Mouse (Mus musculus): Measurements from ENCODE around the gene Hcrt. TPM values are rescaled to one million over a fixed set of nuclear protein-coding genes. Genes with fewer than 3 reads are reported as not detected.

The Hcrt gene
- polyA plus RNA-seq, 1 experiment from 2014 or later = not detected

DNA sequence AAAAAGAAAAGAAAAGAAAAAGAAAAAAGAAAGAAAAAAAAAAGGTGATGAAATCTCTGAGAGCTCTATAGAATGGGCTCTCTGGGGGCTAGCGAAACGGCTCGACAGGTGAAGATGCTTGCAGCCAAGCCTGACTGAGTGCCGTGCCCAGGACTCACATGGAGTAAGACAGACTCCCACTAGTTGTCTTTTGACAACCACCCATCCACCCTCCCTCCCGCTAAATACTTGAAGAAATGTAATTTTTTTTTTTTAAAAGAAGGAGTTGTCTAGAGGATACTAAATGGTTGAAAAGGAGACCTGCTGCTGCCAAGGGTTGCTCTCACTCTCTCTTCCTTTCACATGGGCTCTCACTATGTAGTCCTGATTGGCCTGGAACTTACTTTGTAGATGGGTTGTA is 24.0 kb downstream of the Hcrt start:
- H3K4me1 ChIP-seq (replicated peaks; ENCODE audit: insufficient read depth, low read length) = peaks cover 18% of the 10 kb centered on the region
- ATAC-seq (replicated peaks; ENCODE audit: low FRiP score, low read depth) (no peak), DNase-seq (ENCODE audit: low spot score) (no peak)
- no peaks in the 10 kb centered on the region for H3K36me3 ChIP-seq (ENCODE audit: insufficient read depth, low read length)
- no peak overlapping the region for H3K4me3 ChIP-seq (replicated peaks; ENCODE audit: low read depth, low read length)
- H3K4me2 ChIP-seq (ENCODE audit: low read length) = peak overlapping the region; percentile 53
- TF ChIP-seq CTCF (IDR thresholded peaks at IDR 0.05; ENCODE audit: low read depth) = no peak
- H3K27ac ChIP-seq = no peak overlapping the region
- 17% methylated on average over 5 of the region's 5 CpGs for WGBS
- no peaks in the 10 kb centered on the region for H3K27me3 ChIP-seq (ENCODE audit: insufficient read depth, low read length)
- no peaks in the 10 kb centered on the region for H3K9me3 ChIP-seq (replicated peaks; ENCODE audit: low read length)
- H3K9ac ChIP-seq (ENCODE audit: low read depth, low read length) = no peak overlapping the region

DNA sequence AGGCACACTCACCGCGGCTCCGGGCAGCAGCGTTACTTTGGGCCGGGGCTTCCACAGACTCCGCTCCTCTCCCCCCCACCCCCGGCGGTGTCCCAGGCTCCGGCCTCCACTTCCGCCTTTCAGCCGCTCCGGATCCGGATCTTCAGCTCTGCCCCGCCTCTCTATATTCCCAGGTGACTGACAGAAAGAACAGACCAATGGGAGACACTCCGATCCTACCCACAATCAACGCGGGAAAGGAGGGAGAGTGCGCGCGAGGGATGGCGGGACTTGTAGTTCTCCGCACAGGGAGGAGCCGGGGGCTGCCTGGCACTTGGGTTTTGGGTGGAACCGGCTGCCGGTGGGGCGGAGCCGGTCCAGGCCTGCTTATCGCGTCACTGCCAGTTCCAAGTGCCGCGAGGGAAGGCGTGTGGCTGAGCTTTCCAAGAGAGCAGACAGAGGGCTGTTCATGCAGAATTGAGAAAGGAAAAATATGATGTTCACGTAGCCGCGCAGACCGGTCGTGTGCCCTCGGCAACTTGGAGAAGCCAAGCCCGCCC is 24.6 kb downstream of the Hcrt start, which contains the start of gene Rab5c:
Rab5c (minus strand) TSS at position 150 of the 539 bp plus-strand sequence.
- ATAC-seq (replicated peaks; ENCODE audit: low FRiP score, low read depth) = peak; percentile 100
- peak; percentile 24; the same call in 1 of the 2 replicates for TF ChIP-seq CTCF (IDR thresholded peaks at IDR 0.05; ENCODE audit: low read depth)

DNA sequence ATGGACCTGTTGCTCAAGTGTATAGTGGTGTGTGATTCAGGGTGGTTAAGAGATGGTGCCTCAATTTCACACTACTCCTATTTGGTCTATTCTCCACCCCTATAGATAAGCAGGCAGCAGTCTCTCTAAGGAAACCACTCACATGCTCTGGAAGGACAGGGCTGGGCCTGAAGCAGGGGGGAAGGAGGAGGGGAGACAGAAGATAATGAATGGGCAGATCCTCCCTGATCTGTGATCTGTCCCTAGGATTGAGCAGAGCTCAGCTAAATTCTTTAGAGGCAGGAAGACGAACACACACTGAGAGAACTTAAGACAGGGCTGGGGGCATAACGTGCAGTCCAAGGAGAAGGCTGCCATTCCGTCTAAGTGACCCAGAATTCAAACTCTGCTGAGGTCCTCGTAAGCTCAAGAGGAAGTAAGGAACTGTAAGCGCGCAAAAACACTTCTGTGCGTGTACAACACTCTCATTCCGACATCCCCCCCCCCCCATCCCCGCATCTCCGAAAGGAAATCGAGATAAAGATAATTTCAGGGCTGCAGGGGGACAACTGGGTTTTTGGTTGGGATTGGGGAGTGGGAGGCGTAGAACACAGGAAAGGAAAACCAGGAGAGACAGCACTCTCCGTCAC is 25.5 kb downstream of the Hcrt start:
- no peak for TF ChIP-seq CTCF (IDR thresholded peaks at IDR 0.05; ENCODE audit: low read depth)
- 0% methylated on average over 13 of the region's 13 CpGs for WGBS
- H3K9me3 ChIP-seq (replicated peaks; ENCODE audit: low read length) = no peaks in the 10 kb centered on the region
- no peak for ATAC-seq (replicated peaks; ENCODE audit: low FRiP score, low read depth)
- H3K36me3 ChIP-seq (ENCODE audit: insufficient read depth, low read length) = no peaks in the 10 kb centered on the region
- peak overlapping the region; percentile 79 for H3K27ac ChIP-seq
- H3K9ac ChIP-seq (ENCODE audit: low read depth, low read length) = peak overlapping the region; percentile 96
- H3K4me2 ChIP-seq (ENCODE audit: low read length) = peak overlapping the region; percentile 73
- H3K4me1 ChIP-seq (replicated peaks; ENCODE audit: insufficient read depth, low read length) = peaks cover 18% of the 10 kb centered on the region
- DNase-seq (ENCODE audit: low spot score) = no peak
- peak overlapping the region; percentile 95 for H3K4me3 ChIP-seq (replicated peaks; ENCODE audit: low read depth, low read length)
- no peaks in the 10 kb centered on the region for H3K27me3 ChIP-seq (ENCODE audit: insufficient read depth, low read length)

More for the DNA sequence above, 24.6 kb downstream of the Hcrt start, which contains the start of gene Rab5c:
- Histone ChIP-seq H3K9ac (ENCODE audit: low read depth, low read length) (peak within 1 kb of the TSS; percentile 96), H3K36me3 (ENCODE audit: insufficient read depth, low read length) (no peaks in the 10 kb centered on the region), H3K4me1 (replicated peaks; ENCODE audit: insufficient read depth, low read length) (peaks cover 18% of the 10 kb centered on the region), H3K27ac (peak within 1 kb of the TSS; percentile 79), H3K27me3 (ENCODE audit: insufficient read depth, low read length) (no peaks in the 10 kb centered on the region), H3K9me3 (replicated peaks; ENCODE audit: low read length) (no peaks in the 10 kb centered on the region), H3K4me3 (replicated peaks; ENCODE audit: low read depth, low read length) (peak within 1 kb of the TSS; percentile 95), H3K4me2 (ENCODE audit: low read length) (peak within 1 kb of the TSS; percentile 73)
- peak; percentile 100 for DNase-seq (ENCODE audit: low spot score)
- WGBS = under 1% methylated on average over 39 of the region's 39 CpGs

DNA sequence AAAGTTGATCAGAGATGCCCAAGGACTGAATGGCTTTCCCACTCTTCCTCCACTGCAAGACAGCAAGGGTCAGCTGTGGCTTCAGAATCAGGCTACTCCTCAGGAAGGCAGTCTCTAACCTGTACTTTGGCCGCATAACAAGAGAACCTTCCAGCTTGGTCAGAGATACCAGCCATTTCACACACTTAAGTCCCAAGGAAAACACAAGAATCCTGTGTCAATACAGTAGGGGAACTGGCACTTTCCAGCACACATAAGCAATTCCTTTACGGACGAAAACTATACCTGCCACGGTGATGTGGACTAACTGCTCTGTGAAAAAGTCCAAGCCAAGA is 26.0 kb downstream of the Hcrt start:
- DNase-seq (ENCODE audit: low spot score) = no peak
- Histone ChIP-seq H3K4me3 (replicated peaks; ENCODE audit: low read depth, low read length) (peak overlapping the region; percentile 95), H3K9ac (ENCODE audit: low read depth, low read length) (peak overlapping the region; percentile 96), H3K27ac (peak overlapping the region; percentile 79; the same call in 1 of the 2 replicates), H3K9me3 (replicated peaks; ENCODE audit: low read length) (no peaks in the 10 kb centered on the region), H3K4me2 (ENCODE audit: low read length) (peak overlapping the region; percentile 73), H3K4me1 (replicated peaks; ENCODE audit: insufficient read depth, low read length) (peaks cover 18% of the 10 kb centered on the region), H3K36me3 (ENCODE audit: insufficient read depth, low read length) (no peaks in the 10 kb centered on the region), H3K27me3 (ENCODE audit: insufficient read depth, low read length) (no peaks in the 10 kb centered on the region)
- WGBS = 77% methylated on average over 4 of the region's 4 CpGs
- no peak for ATAC-seq (replicated peaks; ENCODE audit: low FRiP score, low read depth)
- no peak for TF ChIP-seq CTCF (IDR thresholded peaks at IDR 0.05; ENCODE audit: low read depth)

GRCm38 (mm10) chr11:100735954-100736745 is 26.6 kb downstream of the Hcrt start:
- no peak for TF ChIP-seq CTCF (IDR thresholded peaks at IDR 0.05; ENCODE audit: low read depth)
- H3K4me3 ChIP-seq (replicated peaks; ENCODE audit: low read depth, low read length) = no peak overlapping the region
- no peaks in the 10 kb centered on the region for H3K27me3 ChIP-seq (ENCODE audit: insufficient read depth, low read length)
- ATAC-seq (replicated peaks; ENCODE audit: low FRiP score, low read depth) (no peak), DNase-seq (ENCODE audit: low spot score) (no peak)
- H3K9me3 ChIP-seq (replicated peaks; ENCODE audit: low read length) = no peaks in the 10 kb centered on the region
- WGBS = 69% methylated on average over 14 of the region's 14 CpGs
- H3K4me2 ChIP-seq (ENCODE audit: low read length) = peak overlapping the region; percentile 73
- peaks cover 18% of the 10 kb centered on the region for H3K4me1 ChIP-seq (replicated peaks; ENCODE audit: insufficient read depth, low read length)
- H3K36me3 ChIP-seq (ENCODE audit: insufficient read depth, low read length) = no peaks in the 10 kb centered on the region
- H3K9ac ChIP-seq (ENCODE audit: low read depth, low read length) = peak overlapping the region; percentile 96
- H3K27ac ChIP-seq = 0 out of 2 replicates have a peak overlapping the region, but pooled peaks have one; percentile 0

- TF ChIP-seq CTCF (IDR thresholded peaks at IDR 0.05; ENCODE audit: low read depth) = no peak
- DNase-seq (ENCODE audit: low spot score) (no peak), ATAC-seq (replicated peaks; ENCODE audit: low FRiP score, low read depth) (no peak)
- Histone ChIP-seq H3K9me3 (replicated peaks; ENCODE audit: low read length) (no peaks in the 10 kb centered on the region), H3K4me2 (ENCODE audit: low read length) (peak overlapping the region; percentile 73), H3K27ac (no peak overlapping the region), H3K4me3 (replicated peaks; ENCODE audit: low read depth, low read length) (no peak overlapping the region), H3K4me1 (replicated peaks; ENCODE audit: insufficient read depth, low read length) (peaks cover 18% of the 10 kb centered on the region), H3K36me3 (ENCODE audit: insufficient read depth, low read length) (no peaks in the 10 kb centered on the region), H3K27me3 (ENCODE audit: insufficient read depth, low read length) (no peaks in the 10 kb centered on the region), H3K9ac (ENCODE audit: low read depth, low read length) (peak overlapping the region; percentile 96; the same call in 1 of the 2 replicates)
- 88% methylated on average over 9 of the region's 9 CpGs for WGBS
Observed at GRCm38 (mm10) chr11:100735134-100735865, 27.4 kb downstream of the Hcrt start.
